Mouse (Mus musculus) limb, embryonic 13.5 days (tissue): Measurements from ENCODE around the gene Klf6. TPM values are rescaled to one million over a fixed set of nuclear protein-coding genes. Genes with fewer than 3 reads are reported as not detected.

Experiments used
- ATAC-seq: fragments of 200-750 bp; cut with Nextera tagmentation; 2 replicates; pipeline ENCODE4 v1.8.0; 2017; ENCODE audit warnings: low read depth, moderate number of reproducible peaks, moderate TSS enrichment; ENCODE audit not compliant: low FRiP score
- H3K27ac ChIP-seq: fragments of 300-500 bp; sonication (generic); 2 replicates; pipeline ENCODE4 v1.5.1; 2015; ENCODE audit warnings: inconsistent platforms, mild to moderate bottlenecking, moderate library complexity
- H3K27me3 ChIP-seq: fragments of 300-500 bp; sonication (generic); 2 replicates; pipeline ENCODE4 v1.6.1; 2015; ENCODE audit warnings: mild to moderate bottlenecking, inconsistent platforms
- H3K36me3 ChIP-seq: fragments of 300-500 bp; sonication (generic); 2 replicates; pipeline ENCODE4 v1.6.1; 2015; ENCODE audit warnings: inconsistent platforms, mild to moderate bottlenecking, moderate library complexity
- H3K4me1 ChIP-seq: fragments of 300-500 bp; sonication (generic); 2 replicates; pipeline ENCODE4 v1.6.1; 2015; ENCODE audit warnings: inconsistent platforms
- H3K4me2 ChIP-seq: fragments of 300-500 bp; sonication (generic); replicated peaks from 2 replicates; pipeline ENCODE4 v1.6.1; 2015; ENCODE audit warnings: inconsistent platforms, mild to moderate bottlenecking, moderate library complexity
- H3K4me3 ChIP-seq: fragments of 300-500 bp; sonication (generic); 2 replicates; pipeline ENCODE4 v1.5.1; 2015; ENCODE audit warnings: moderate library complexity, mild to moderate bottlenecking, inconsistent platforms
- H3K9ac ChIP-seq: fragments of 300-500 bp; sonication (generic); 2 replicates; pipeline ENCODE4 v1.6.1; 2015; ENCODE audit warnings: mild to moderate bottlenecking, inconsistent platforms
- H3K9me3 ChIP-seq: fragments of 300-500 bp; sonication (generic); 2 replicates; pipeline ENCODE4 v1.6.1; 2016; ENCODE audit warnings: inconsistent platforms
- WGBS: fragments of 180-500 bp; shearing (Covaris S2); methylation state at CpG from one replicate; pipeline ENCODE4 v1.1.7; 2015; 5-methylcytosine and 5-hydroxymethylcytosine counted together
- polyA plus RNA-seq: library from polyadenylated mRNA; unstranded; fragments of >200 nt; fragmentation: Nextera tagmentation; extraction: Ambion mirVana; gene quantifications from 2 replicates; pipeline ENCODE4 v1.2.1, GENCODE M21; 2015

Gene Klf6
- polyA plus RNA-seq, 1 experiment from 2014 or later, result 79.0 TPM

- H3K4me3 ChIP-seq, result no peak overlapping the region
- H3K9me3 ChIP-seq, result no peaks in the 10 kb centered on the region
- H3K27ac ChIP-seq, result no peak overlapping the region
- H3K4me2 ChIP-seq, result no peak overlapping the region
- H3K36me3 ChIP-seq, result peaks cover 47% of the 10 kb centered on the region
- peaks cover 39% of the 10 kb centered on the region for H3K4me1 ChIP-seq
- ATAC-seq, result no peak
- no peak overlapping the region for H3K9ac ChIP-seq
- H3K27me3 ChIP-seq, result no peaks in the 10 kb centered on the region
- 85% methylated on average over 6 of the region's 6 CpGs for WGBS
Measured at GRCm38 (mm10) chr13:5866091-5866490, 4.8 kb downstream of the Klf6 start.

- Histone ChIP-seq H3K36me3 (peaks cover 47% of the 10 kb centered on the region), H3K27ac (no peak overlapping the region), H3K9ac (no peak overlapping the region), H3K9me3 (no peaks in the 10 kb centered on the region), H3K27me3 (no peaks in the 10 kb centered on the region), H3K4me3 (no peak overlapping the region), H3K4me1 (peaks cover 39% of the 10 kb centered on the region), H3K4me2 (no peak overlapping the region)
- 92% methylated on average over 5 of the region's 5 CpGs for WGBS
- ATAC-seq, result no peak
Measured at GRCm38 (mm10) chr13:5866532-5866931, 5.2 kb downstream of the Klf6 start.

GRCm38 (mm10) chr13:5868376-5868775 is 7.1 kb downstream of the Klf6 start:
- no peak for ATAC-seq
- no peak overlapping the region for H3K9ac ChIP-seq
- H3K4me1 ChIP-seq, result peaks cover 37% of the 10 kb centered on the region
- no peak overlapping the region for H3K4me3 ChIP-seq
- no peaks in the 10 kb centered on the region for H3K9me3 ChIP-seq
- WGBS, result 88% methylated on average over 8 of the region's 8 CpGs
- no peak overlapping the region for H3K4me2 ChIP-seq
- H3K27me3 ChIP-seq, result no peaks in the 10 kb centered on the region
- peaks cover 47% of the 10 kb centered on the region for H3K36me3 ChIP-seq
- no peak overlapping the region for H3K27ac ChIP-seq

- H3K4me2 ChIP-seq, result no peak overlapping the region
- 53% methylated on average over 5 of the region's 5 CpGs for WGBS
- no peak for ATAC-seq
Measured at GRCm38 (mm10) chr13:5869433-5869832, 8.2 kb downstream of the Klf6 start.

GRCm38 (mm10) chr13:5869842-5870241 is 8.6 kb downstream of the Klf6 start:
- H3K4me1 ChIP-seq, result peaks cover 25% of the 10 kb centered on the region
- H3K27ac ChIP-seq, result 0 out of 2 replicates have a peak overlapping the region, but pooled peaks have one; percentile 10
- no peak overlapping the region for H3K4me2 ChIP-seq
- peak; percentile 35; the same call in 1 of the 2 replicates for ATAC-seq
- no peaks in the 10 kb centered on the region for H3K9me3 ChIP-seq
- WGBS, result 11% methylated on average over 7 of the region's 7 CpGs
- no peak overlapping the region for H3K9ac ChIP-seq
- peaks cover 44% of the 10 kb centered on the region for H3K36me3 ChIP-seq
- H3K4me3 ChIP-seq, result no peak overlapping the region
- H3K27me3 ChIP-seq, result no peaks in the 10 kb centered on the region

More at GRCm38 (mm10) chr13:5869433-5869832, 8.2 kb downstream of the Klf6 start:
- no peaks in the 10 kb centered on the region for H3K9me3 ChIP-seq
- H3K36me3 ChIP-seq, result peaks cover 47% of the 10 kb centered on the region
- H3K4me1 ChIP-seq, result peaks cover 27% of the 10 kb centered on the region
- no peak overlapping the region for H3K4me3 ChIP-seq
- 0 out of 2 replicates have a peak overlapping the region, but pooled peaks have one; percentile 10 for H3K27ac ChIP-seq
- no peak overlapping the region for H3K9ac ChIP-seq
- no peaks in the 10 kb centered on the region for H3K27me3 ChIP-seq

GRCm38 (mm10) chr13:5870382-5871272 is 9.3 kb downstream of the Klf6 start:
- Histone ChIP-seq H3K9me3 (no peaks in the 10 kb centered on the region), H3K27ac (no peak overlapping the region), H3K27me3 (no peaks in the 10 kb centered on the region), H3K4me1 (peaks cover 17% of the 10 kb centered on the region), H3K4me2 (peak overlapping the region; percentile 30; the same call in 1 of the 2 replicates), H3K36me3 (peaks cover 36% of the 10 kb centered on the region), H3K9ac (no peak overlapping the region), H3K4me3 (no peak overlapping the region)
- WGBS, result 34% methylated on average over 15 of the region's 15 CpGs
- ATAC-seq, result peak; percentile 63

GRCm38 (mm10) chr13:5871414-5871813 is 10.1 kb downstream of the Klf6 start:
- H3K9ac ChIP-seq, result no peak overlapping the region
- peaks cover 28% of the 10 kb centered on the region for H3K36me3 ChIP-seq
- H3K27ac ChIP-seq, result no peak overlapping the region
- no peak for ATAC-seq
- H3K4me1 ChIP-seq, result peaks cover 17% of the 10 kb centered on the region
- no peak overlapping the region for H3K4me2 ChIP-seq
- no peak overlapping the region for H3K4me3 ChIP-seq
- 75% methylated on average over 7 of the region's 7 CpGs for WGBS
- H3K27me3 ChIP-seq, result no peaks in the 10 kb centered on the region
- H3K9me3 ChIP-seq, result no peaks in the 10 kb centered on the region

GRCm38 (mm10) chr13:5873681-5874080 is 12.4 kb downstream of the Klf6 start:
- H3K4me2 ChIP-seq, result no peak overlapping the region
- no peak overlapping the region for H3K4me3 ChIP-seq
- no peak for ATAC-seq
- H3K36me3 ChIP-seq, result peaks cover 5% of the 10 kb centered on the region; the same call in 1 of the 2 replicates
- H3K9ac ChIP-seq, result no peak overlapping the region
- no peak overlapping the region for H3K27ac ChIP-seq
- WGBS, result 82% methylated on average over 3 of the region's 3 CpGs
- no peaks in the 10 kb centered on the region for H3K27me3 ChIP-seq
- H3K9me3 ChIP-seq, result no peaks in the 10 kb centered on the region
- peaks cover 17% of the 10 kb centered on the region for H3K4me1 ChIP-seq

GRCm38 (mm10) chr13:5875478-5875877 is 14.2 kb downstream of the Klf6 start:
- Histone ChIP-seq H3K27ac (no peak overlapping the region), H3K4me1 (peaks cover 5% of the 10 kb centered on the region), H3K36me3 (no peaks in the 10 kb centered on the region), H3K4me2 (no peak overlapping the region), H3K4me3 (no peak overlapping the region), H3K9ac (no peak overlapping the region), H3K9me3 (no peaks in the 10 kb centered on the region), H3K27me3 (no peaks in the 10 kb centered on the region)
- WGBS, result 89% methylated on average over 3 of the region's 3 CpGs
- no peak for ATAC-seq

GRCm38 (mm10) chr13:5878748-5879147 is 17.5 kb downstream of the Klf6 start:
- Histone ChIP-seq H3K4me3 (no peak overlapping the region), H3K9ac (no peak overlapping the region), H3K36me3 (no peaks in the 10 kb centered on the region), H3K4me2 (no peak overlapping the region), H3K9me3 (no peaks in the 10 kb centered on the region), H3K27ac (no peak overlapping the region), H3K4me1 (no peaks in the 10 kb centered on the region), H3K27me3 (no peaks in the 10 kb centered on the region)
- ATAC-seq, result no peak
- WGBS, result 59% methylated on average over 4 of the region's 4 CpGs

GRCm38 (mm10) chr13:5886810-5887209 is 25.5 kb downstream of the Klf6 start:
- H3K36me3 ChIP-seq, result no peaks in the 10 kb centered on the region
- no peaks in the 10 kb centered on the region for H3K9me3 ChIP-seq
- no peaks in the 10 kb centered on the region for H3K27me3 ChIP-seq
- no peak for ATAC-seq
- H3K4me2 ChIP-seq, result no peak overlapping the region
- H3K27ac ChIP-seq, result no peak overlapping the region
- H3K9ac ChIP-seq, result no peak overlapping the region
- no peaks in the 10 kb centered on the region for H3K4me1 ChIP-seq
- WGBS, result 92% methylated on average over 4 of the region's 4 CpGs
- no peak overlapping the region for H3K4me3 ChIP-seq

- no peak overlapping the region for H3K27ac ChIP-seq
- H3K4me2 ChIP-seq, result no peak overlapping the region
- H3K4me3 ChIP-seq, result no peak overlapping the region
- no peak for ATAC-seq
- H3K9ac ChIP-seq, result no peak overlapping the region
- 58% methylated on average over 5 of the region's 5 CpGs for WGBS
- no peaks in the 10 kb centered on the region for H3K4me1 ChIP-seq
- no peaks in the 10 kb centered on the region for H3K9me3 ChIP-seq
- no peaks in the 10 kb centered on the region for H3K27me3 ChIP-seq
- H3K36me3 ChIP-seq, result no peaks in the 10 kb centered on the region
Measured at GRCm38 (mm10) chr13:5888164-5888563, 26.9 kb downstream of the Klf6 start.
